Mouse (Mus musculus) liver, embryonic 14.5 days (tissue): Measurements from ENCODE around the gene Zmynd11. TPM values are rescaled to one million over a fixed set of nuclear protein-coding genes. Genes with fewer than 3 reads are reported as not detected.
A peak's percentile ranks its signal among the peaks of the same experiment; 100 is the strongest.

Source experiments
- ATAC-seq: fragments of 200-750 bp; cut with Nextera tagmentation; 2 replicates; pipeline ENCODE4 v1.8.0; 2017; ENCODE audit warnings: moderate number of reproducible peaks, mild to moderate bottlenecking, moderate library complexity; ENCODE audit not compliant: insufficient read depth
- DNase-seq, 3 experiments: peaks; one replicate each; pipeline ENCODE4 v3.0.0-alpha.2; 2012 to 2013; ENCODE audit warnings: low read depth in 3 of 3, low spot score in 3 of 3
- H3K27ac ChIP-seq: fragments of 300-500 bp; sonication (generic); 2 replicates; pipeline ENCODE4 v1.5.1; 2014; ENCODE audit warnings: moderate library complexity, mild to moderate bottlenecking, control low read depth, inconsistent platforms
- H3K27me3 ChIP-seq: fragments of 300-500 bp; sonication (generic); 2 replicates; pipeline ENCODE4 v1.6.1; 2014; ENCODE audit warnings: mild to moderate bottlenecking, low read length, moderate library complexity; ENCODE audit not compliant: control insufficient read depth, insufficient read depth
- H3K36me3 ChIP-seq: fragments of 300-500 bp; sonication (generic); replicated peaks from 2 replicates; pipeline ENCODE4 v1.6.1; 2014; ENCODE audit warnings: low read depth; ENCODE audit not compliant: control insufficient read depth, insufficient read depth
- H3K4me1 ChIP-seq, 2 experiments: fragments of 200-500 bp in 1 of 2; fragments of 300-500 bp in 1 of 2; sonication (generic) in 1 of 2; replicated peaks; 2 replicates each; pipeline ENCODE4 v1.6.1; 2012 to 2014; ENCODE audit warnings: antibody characterized with exemption in 1 of 2, inconsistent platforms in 1 of 2, low read length in 1 of 2; ENCODE audit not compliant: control insufficient read depth in 2 of 2, insufficient read depth in 2 of 2
- H3K4me2 ChIP-seq: fragments of 300-500 bp; sonication (generic); 2 replicates; pipeline ENCODE4 v1.6.1; 2014; ENCODE audit warnings: low read depth, mild to moderate bottlenecking, control low read depth, moderate library complexity
- H3K4me3 ChIP-seq, 2 experiments: fragments of 200-500 bp in 1 of 2; fragments of 300-500 bp in 1 of 2; sonication (generic) in 1 of 2; 2 replicates each; pipeline ENCODE4 v1.5.1; 2012 to 2014; ENCODE audit warnings: low read depth in 2 of 2, low read length in 2 of 2, mild to moderate bottlenecking in 2 of 2, control low read depth in 1 of 2, inconsistent platforms in 1 of 2, moderate library complexity in 1 of 2; ENCODE audit not compliant: insufficient read depth in 1 of 2
- H3K9ac ChIP-seq: fragments of 300-500 bp; sonication (generic); replicated peaks from 2 replicates; pipeline ENCODE4 v1.6.1; 2014; ENCODE audit warnings: mild to moderate bottlenecking, control low read depth, moderate library complexity
- H3K9me3 ChIP-seq: fragments of 300-500 bp; sonication (generic); 2 replicates; pipeline ENCODE4 v1.6.1; 2016; ENCODE audit warnings: low read length, mixed read lengths; ENCODE audit not compliant: control insufficient read depth
- CTCF ChIP-seq: IDR thresholded peaks from 2 replicates; pipeline ENCODE4 v1.5.1; 2016; ENCODE audit warnings: antibody characterized with exemption, low read depth, control low read depth
- EP300 ChIP-seq: IDR thresholded peaks from 2 replicates; pipeline ENCODE4 v1.6.1; 2016; ENCODE audit warnings: antibody characterized with exemption, low read depth
- WGBS: fragments of 180-500 bp; shearing (Covaris S2); extraction: QIAGEN DNeasy Blood & Tissue Kit; methylation state at CpG from one replicate; pipeline ENCODE4 v1.1.7; 2014; ENCODE audit not compliant: insufficient replicate concordance; 5-methylcytosine and 5-hydroxymethylcytosine counted together
- polyA plus RNA-seq, 2 experiments: library from polyadenylated mRNA; depleted of rRNA in 1 of 2; stranded (reverse) in 1 of 2; unstranded in 1 of 2; fragments of >200 nt; fragmentation: Nextera tagmentation in 1 of 2; extraction: Ambion mirVana in 1 of 2; gene quantifications; 2 replicates each; pipeline versions ENCODE4 v1.2.1 to v1.2.3; 2012 to 2014

Gene Zmynd11
- polyA plus RNA-seq, 2 experiments, result 17.7 to 21.2 TPM

DNA sequence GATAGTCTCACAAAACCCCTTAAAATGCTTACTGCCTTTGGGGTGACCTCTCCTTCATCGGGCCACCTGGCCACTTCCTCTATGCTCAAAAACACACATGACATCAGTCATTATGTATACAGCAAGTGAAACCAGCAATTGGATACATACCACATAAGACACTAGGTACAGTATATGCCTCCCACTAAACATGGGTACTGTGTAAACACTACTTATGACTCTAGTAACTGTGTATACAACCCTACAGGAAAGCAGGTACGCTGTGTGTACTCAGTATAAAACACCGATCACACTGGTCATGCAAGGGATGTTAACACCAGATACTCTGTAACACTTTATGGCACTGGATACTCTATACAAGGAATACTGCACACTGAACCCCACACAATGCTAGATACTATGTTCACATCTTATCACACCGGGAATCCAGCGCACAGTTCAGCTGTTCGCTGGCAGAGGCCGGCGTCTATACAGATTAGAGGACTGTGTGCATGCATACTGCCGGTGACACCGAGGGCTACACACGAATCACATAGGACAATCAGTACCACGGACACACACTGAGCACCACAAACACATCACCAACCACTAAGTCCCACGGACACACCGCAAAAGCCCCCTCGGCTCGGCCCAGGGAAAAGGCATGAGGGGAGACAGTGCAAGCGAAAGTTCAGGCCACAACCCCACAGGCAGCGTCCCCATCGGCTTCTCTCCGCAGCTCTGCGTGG, 1.9 kb downstream of the Zmynd11 start:
- peaks cover 3 to 15% of the 10 kb centered on the region in 2 experiments for H3K4me1 ChIP-seq
- DNase-seq (peak in 2 of 3 experiments; percentile 26 to 33), ATAC-seq (peak; percentile 69)
- H3K27ac ChIP-seq, result peak overlapping the region; percentile 24
- H3K36me3 ChIP-seq, result no peaks in the 10 kb centered on the region
- peak overlapping the region; percentile 75 for H3K4me2 ChIP-seq
- TF ChIP-seq EP300 (no peak), CTCF (no peak)
- H3K9ac ChIP-seq, result peak overlapping the region; percentile 82
- no peaks in the 10 kb centered on the region for H3K9me3 ChIP-seq
- 4% methylated on average over 21 of the region's 21 CpGs for WGBS
- H3K4me3 ChIP-seq, result peak overlapping the region; percentile 72 to 89
- peaks cover 5% of the 10 kb centered on the region; the same call in 1 of the 2 replicates for H3K27me3 ChIP-seq

DNA sequence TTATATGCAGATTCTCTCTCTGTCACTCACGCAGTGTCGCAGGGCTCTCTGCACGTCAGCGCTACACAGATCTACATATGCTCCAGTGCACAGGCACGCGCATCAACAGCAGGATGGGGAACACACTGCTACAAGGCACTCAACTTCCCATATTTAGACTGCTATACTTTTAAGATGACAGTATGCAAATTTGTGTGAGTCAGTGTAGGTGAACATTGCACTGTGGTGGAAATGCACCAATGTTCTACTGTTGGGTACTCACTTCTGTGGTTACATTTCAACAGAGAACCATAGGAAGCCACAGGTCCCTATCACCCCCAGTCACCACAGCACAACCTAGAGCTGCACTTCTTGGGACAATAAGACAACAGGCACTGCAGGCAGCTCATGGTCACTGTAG, 5.1 kb downstream of the Zmynd11 start:
- Histone ChIP-seq H3K9me3 (no peaks in the 10 kb centered on the region), H3K4me3 (no peak overlapping the region), H3K27me3 (no peaks in the 10 kb centered on the region; the same call in 1 of the 2 replicates), H3K27ac (no peak overlapping the region), H3K36me3 (no peaks in the 10 kb centered on the region), H3K4me1 (peaks cover 3 to 15% of the 10 kb centered on the region in 2 experiments), H3K4me2 (no peak overlapping the region), H3K9ac (no peak overlapping the region)
- ATAC-seq (no peak), DNase-seq (peak in 2 of 3 experiments; percentile 4 to 19)
- WGBS, result 25% methylated on average over 6 of the region's 6 CpGs
- TF ChIP-seq EP300 (no peak), CTCF (no peak)

DNA sequence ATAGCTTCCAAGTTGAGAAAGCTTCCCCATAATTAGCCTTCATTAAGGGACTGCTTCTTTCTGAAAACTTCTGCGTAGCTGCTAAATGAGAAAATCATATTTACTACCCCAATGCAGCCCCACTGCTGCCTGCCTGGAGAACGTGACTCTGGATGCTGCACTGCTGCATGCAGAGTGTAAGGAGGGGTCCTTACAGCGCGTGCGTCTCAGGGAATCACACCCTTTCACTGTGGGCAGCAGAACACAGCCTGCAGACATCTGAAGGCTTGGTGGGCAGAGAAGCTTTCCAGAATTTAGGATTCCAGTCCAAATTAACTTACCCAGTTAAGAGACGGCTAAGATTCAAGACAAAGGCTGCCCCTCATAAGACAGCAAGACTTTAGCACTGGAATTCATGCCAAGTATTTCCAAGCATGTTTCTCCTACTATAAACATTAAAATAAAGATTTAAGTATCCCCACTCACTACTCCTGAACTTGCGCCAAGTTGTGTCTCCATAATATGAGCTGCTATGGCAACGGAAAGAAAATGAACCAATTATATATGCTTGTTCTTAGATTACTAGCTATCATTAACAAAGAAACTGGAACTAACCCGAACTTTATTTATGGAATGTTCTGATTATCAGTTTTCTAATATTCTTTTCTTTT, 7.2 kb downstream of the Zmynd11 start:
- TF ChIP-seq EP300 (no peak), CTCF (no peak)
- DNase-seq, result no peak
- no peak overlapping the region for H3K4me2 ChIP-seq
- H3K9ac ChIP-seq, result no peak overlapping the region
- no peak overlapping the region for H3K27ac ChIP-seq
- no peaks in the 10 kb centered on the region for H3K36me3 ChIP-seq
- H3K9me3 ChIP-seq, result no peaks in the 10 kb centered on the region
- peaks cover 1 to 15% of the 10 kb centered on the region in 2 experiments for H3K4me1 ChIP-seq
- H3K27me3 ChIP-seq, result no peaks in the 10 kb centered on the region
- no peak for ATAC-seq
- H3K4me3 ChIP-seq, result no peak overlapping the region
- WGBS, result 73% methylated on average over 9 of the region's 9 CpGs

DNA sequence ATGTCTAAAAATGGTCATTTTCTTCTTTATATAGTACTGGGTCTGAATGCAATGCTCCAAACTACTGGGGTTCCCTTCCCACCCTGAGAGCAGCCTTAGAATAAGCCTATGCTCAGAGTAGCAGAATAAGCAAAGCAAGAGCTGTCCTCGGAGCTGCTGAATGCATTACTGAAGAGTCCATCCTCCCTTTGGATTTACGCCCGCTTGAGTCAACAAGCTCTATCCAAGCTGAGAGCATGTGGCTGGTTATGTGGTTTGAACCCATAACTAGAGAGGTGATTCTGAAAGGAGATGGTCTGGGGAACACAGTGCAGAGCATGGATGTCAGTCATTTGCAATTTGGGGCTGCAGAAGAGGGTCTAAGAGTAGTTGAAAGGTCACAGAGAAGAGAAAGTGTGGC, 11.4 kb downstream of the Zmynd11 start:
- no peaks in the 10 kb centered on the region for H3K36me3 ChIP-seq
- WGBS, result 67% methylated on average over 3 of the region's 3 CpGs
- no peak overlapping the region for H3K4me3 ChIP-seq
- H3K27ac ChIP-seq, result no peak overlapping the region
- H3K27me3 ChIP-seq, result no peaks in the 10 kb centered on the region
- no peaks in the 10 kb centered on the region for H3K9me3 ChIP-seq
- H3K9ac ChIP-seq, result no peak overlapping the region
- TF ChIP-seq EP300, result no peak
- no peak for TF ChIP-seq CTCF
- DNase-seq (no peak), ATAC-seq (no peak)
- H3K4me2 ChIP-seq, result no peak overlapping the region
- 0 out of 4 replicates have a peak, but pooled peaks cover 0 to 1% of the 10 kb centered on the region in 2 experiments for H3K4me1 ChIP-seq

DNA sequence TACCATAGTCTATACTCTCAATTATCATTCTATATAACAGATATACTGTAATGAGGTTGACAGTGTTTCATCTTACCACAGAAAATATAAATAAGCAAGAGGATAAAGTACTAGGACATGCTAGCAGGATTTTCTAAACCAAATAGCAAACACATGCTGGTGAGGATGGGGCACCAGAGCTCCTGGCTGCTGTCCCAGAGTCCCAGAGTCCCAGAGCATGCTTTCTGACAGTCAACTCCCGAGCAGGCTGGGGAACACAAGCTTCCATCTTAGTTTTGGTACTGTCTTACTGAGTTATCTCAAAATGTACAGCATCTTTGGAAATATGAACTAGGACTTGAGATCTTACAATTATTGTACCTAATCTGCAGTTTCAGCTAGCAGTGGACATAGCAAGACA, 14.8 kb downstream of the Zmynd11 start:
- no peak for DNase-seq
- TF ChIP-seq EP300 (no peak), CTCF (no peak)
- H3K9ac ChIP-seq, result no peak overlapping the region
- H3K4me2 ChIP-seq, result no peak overlapping the region
- H3K9me3 ChIP-seq, result no peaks in the 10 kb centered on the region
- H3K36me3 ChIP-seq, result no peaks in the 10 kb centered on the region
- WGBS, result 51% methylated on average over 1 of the region's 1 CpGs
- H3K4me3 ChIP-seq, result no peak overlapping the region
- H3K27me3 ChIP-seq, result no peaks in the 10 kb centered on the region
- H3K27ac ChIP-seq, result no peak overlapping the region
- 0 out of 4 replicates have a peak, but pooled peaks cover 0 to 1% of the 10 kb centered on the region in 2 experiments for H3K4me1 ChIP-seq
- ATAC-seq, result no peak
